Mouse (Mus musculus): ENCODE data around the gene Tuft1.

DNA sequence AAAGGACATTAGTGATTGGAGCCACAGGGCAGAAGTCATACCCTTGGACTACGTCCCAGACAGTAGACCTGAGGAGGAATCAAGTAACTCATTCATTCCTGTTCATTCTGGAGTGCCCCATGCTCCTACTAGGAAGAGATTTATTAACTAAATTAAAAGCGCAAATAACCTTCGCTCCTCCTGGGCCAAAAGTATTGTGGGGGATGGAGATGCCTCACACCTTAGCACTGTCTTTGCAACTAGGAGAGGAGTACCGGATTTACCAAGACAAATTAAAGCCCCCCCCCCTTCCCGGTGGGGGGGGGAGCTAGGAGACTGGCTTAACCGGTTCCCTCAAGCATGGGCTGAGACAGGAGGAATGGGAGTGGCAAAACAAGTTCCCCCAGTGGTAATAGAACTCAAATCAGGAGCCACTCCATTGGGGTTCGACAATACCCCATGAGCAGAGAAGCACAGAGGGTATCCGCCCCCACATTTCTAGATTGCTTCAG, 20.7 kb upstream of the Tuft1 start:
- TF ChIP-seq CTCF (IDR thresholded peaks at IDR 0.05; ENCODE audit: low read depth, low read length): no peak
- TF ChIP-seq EP300 (IDR thresholded peaks at IDR 0.05; ENCODE audit: insufficient read depth, low read depth, low read length): no peak
- no peak for TF ChIP-seq POLR2A (IDR thresholded peaks at IDR 0.05; ENCODE audit: insufficient read depth, low read length)
